Mouse (Mus musculus) heart, adult 2 months (tissue): ENCODE data around the gene Metap1d.

Experiments used
- CTCF ChIP-seq: fragments of 200-600 bp; IDR thresholded peaks from 2 replicates; pipeline ENCODE4 v1.8.1; 2022; ENCODE audit warnings: antibody characterized with exemption, mild to moderate bottlenecking, moderate library complexity
- POLR2A ChIP-seq: fragments of 200-500 bp; IDR thresholded peaks from 2 replicates; pipeline ENCODE4 v1.6.1; 2011; ENCODE audit warnings: mild to moderate bottlenecking, low read depth, low read length, control low read depth; ENCODE audit not compliant: insufficient read depth

DNA sequence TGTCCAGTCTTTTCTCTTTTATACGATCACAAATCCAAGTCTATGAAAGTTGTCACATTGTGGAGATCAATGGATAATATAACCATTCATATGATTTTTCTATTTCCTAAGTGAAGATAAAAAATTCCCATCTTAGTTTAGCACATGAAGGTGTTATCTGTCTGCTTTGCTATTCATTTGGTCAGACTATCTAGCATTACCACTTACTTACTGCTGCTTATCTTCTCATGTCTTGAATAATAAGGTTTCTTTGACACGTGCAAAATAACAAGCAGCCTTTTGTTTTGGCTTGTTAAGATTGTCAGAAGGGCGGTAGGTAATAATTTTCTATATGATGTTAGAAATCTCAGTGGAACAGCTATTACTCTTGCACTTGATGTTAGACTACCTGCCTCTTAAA, 33.7 kb upstream of the Metap1d start:
- TF ChIP-seq POLR2A: no peak
- TF ChIP-seq CTCF: no peak
